Mouse (Mus musculus) right cerebral cortex, adult 18-20 months (tissue): Measurements from ENCODE around the gene Nucb2.

Experiments
- DNase-seq: peaks from one replicate; pipeline ENCODE4 v3.0.0; 2022; ENCODE audit warnings: mixed read lengths

Gene Nucb2

GRCm38 (mm10) chr7:116503879-116504817 lies at the start of gene Nucb2:
Gene Nucb2, plus strand, starts transcription at chr7:116504369.
- DNase-seq: peak; percentile 99

DNA sequence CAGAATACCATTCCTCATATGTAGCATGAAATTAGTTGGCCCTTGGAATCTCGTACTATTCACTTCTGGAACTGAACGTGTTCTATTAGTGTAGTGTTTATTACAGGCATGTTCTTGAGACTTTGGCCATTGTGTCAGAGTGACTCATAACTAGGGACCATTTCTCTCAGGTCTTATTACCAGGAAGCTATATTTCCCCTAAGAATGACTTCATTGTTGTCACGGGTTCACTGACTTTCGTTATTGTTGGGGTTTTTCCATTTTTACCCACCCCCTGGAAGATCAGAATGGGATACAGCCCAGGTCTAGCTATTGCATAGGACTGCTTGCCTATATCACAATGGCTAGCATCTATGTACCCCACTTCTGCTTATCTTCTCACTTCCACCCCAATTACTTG lies 47.2 kb upstream of the Nucb2 start:
- DNase-seq: no peak

- no peak for DNase-seq
Measured at GRCm38 (mm10) chr7:116457391-116457790, 46.8 kb upstream of the Nucb2 start.

- peak; percentile 9 for DNase-seq
Measured at GRCm38 (mm10) chr7:116458985-116459441, 45.2 kb upstream of the Nucb2 start.

DNA sequence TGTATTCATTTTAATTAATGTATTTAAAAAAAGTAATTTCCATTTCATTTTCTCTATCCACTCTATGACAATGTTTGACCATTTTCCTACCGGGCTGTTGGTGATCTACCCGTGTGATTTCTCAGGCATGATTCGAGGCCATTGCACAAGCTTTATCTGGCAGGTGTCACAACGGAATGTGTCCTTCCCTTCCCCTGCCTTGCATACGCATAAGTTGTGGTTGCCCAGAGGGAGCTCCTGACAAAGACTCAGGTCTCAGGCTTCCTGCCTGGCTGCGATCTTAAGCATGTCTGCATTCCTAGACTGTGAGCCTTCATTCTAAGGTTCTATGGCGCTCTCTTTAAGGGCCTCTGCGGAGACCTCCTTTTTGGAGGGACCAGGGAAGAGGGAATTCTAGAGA lies 42.1 kb upstream of the Nucb2 start:
- DNase-seq: no peak

- DNase-seq: no peak
Measured at GRCm38 (mm10) chr7:116475836-116476235, 28.3 kb upstream of the Nucb2 start.

GRCm38 (mm10) chr7:116476264-116476663 lies 27.9 kb upstream of the Nucb2 start:
- no peak for DNase-seq

DNA sequence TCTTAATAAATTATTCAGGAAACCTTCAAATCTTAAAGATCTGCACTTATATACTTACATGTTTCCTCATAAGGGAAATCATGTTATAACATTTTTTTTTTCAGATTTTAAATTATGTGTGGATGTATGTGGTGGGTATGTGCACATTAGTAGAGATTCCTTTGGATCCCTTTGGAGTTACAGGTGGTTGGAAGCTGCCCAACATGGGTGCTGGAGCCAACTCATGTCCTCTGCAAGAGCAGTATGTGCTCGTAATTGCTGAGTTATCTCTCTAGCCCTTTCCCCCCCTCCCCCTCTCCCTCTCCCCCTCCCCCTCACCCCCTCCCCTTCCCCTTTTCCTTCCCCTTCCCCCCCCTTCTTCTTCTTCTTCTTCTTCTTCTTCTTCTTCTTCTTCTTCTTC lies 21.1 kb upstream of the Nucb2 start:
- DNase-seq: no peak

- DNase-seq: no peak
Measured at GRCm38 (mm10) chr7:116483782-116484181, 20.4 kb upstream of the Nucb2 start.

DNA sequence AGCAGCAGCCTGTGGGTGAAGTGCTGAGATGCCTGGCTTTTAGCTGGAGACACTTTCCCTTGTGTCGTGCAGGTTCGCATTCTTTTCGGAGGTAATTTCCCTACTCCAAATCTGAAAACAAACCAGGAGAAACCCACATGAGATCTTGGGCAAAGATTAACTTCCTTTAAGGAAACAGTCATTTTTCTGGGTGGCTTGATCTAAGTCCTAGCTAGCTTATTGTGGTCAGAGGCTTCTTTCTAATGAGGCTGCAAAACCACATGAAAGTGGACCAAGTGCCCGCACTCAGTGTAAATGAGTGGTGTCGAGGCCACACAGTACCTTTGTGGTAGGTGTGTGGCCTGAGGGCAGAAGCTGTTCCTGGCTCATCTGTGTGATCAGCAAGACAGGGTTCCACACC lies 20.0 kb upstream of the Nucb2 start:
- DNase-seq: no peak

DNA sequence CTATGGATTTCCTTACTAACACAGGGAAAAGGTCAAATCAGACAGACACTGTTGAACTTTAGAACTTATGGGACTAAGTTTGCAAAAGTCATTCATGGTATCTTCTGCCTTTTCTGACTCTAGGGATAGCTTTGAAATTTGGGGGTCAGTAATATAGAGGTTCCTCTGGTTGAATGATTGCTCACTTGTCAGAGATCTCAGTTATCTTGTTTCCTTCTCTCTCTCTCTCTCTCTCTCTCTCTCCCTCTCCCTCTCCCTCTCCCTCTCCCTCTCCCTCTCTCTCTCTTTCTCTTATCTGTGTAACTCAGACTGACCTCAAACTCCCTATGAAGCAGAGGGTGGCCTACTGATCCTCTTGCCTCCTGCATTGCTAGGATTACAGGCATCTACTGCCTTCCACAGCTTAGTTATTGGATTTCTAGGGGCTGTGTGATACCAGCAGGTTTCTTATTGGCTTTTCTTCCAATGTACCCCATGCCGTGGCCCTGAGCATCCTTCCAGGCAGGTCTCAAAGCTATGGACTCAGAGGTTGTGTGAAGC lies 19.0 kb upstream of the Nucb2 start:
- DNase-seq: no peak

- no peak for DNase-seq
Measured at GRCm38 (mm10) chr7:116491113-116491512, 13.1 kb upstream of the Nucb2 start.

- no peak for DNase-seq
Measured at GRCm38 (mm10) chr7:116493267-116494003, 10.7 kb upstream of the Nucb2 start.

- no peak for DNase-seq
Measured at GRCm38 (mm10) chr7:116494618-116495017, 9.6 kb upstream of the Nucb2 start.

DNA sequence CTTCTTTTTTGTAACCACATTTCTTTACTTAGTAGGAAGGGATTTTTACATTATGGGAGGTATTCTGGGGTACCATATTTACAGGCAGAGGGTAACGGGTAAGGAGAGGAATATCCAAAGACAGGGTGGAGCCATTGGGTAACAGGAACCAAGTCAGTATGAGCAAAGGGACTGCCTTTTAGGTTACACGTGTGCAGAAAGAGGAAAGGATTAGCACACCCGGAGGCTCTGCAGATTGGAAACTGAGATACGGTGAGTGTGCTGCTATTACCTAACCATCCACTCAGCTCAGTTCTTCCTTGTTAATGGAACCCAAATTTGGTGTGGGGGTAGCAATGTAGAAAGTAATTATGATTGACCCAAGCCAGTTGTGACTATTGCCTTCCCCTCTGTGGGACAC lies 7.4 kb upstream of the Nucb2 start:
- DNase-seq: no peak

GRCm38 (mm10) chr7:116504818-116505170 lies 625 bp downstream of the Nucb2 start:
- DNase-seq: no peak

DNA sequence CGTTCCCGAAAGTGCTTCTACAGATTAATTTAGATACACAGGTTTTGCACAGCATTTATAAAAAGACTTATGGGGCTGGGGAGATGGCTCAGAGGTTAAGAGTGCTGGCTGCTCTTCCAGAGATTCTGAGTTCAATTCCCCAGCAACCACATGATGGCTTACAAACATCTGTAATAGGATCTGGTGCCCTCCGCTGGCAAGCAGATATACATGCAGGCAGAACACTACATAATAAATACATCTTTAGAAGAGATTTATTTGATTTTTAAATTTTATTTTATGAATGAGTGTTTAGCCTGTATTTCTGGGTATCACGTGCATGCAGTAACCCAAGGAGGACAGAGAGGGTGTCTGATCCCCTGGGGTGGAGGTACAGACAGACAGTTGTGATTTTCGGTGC lies 9.9 kb downstream of the Nucb2 start:
- DNase-seq: no peak

DNA sequence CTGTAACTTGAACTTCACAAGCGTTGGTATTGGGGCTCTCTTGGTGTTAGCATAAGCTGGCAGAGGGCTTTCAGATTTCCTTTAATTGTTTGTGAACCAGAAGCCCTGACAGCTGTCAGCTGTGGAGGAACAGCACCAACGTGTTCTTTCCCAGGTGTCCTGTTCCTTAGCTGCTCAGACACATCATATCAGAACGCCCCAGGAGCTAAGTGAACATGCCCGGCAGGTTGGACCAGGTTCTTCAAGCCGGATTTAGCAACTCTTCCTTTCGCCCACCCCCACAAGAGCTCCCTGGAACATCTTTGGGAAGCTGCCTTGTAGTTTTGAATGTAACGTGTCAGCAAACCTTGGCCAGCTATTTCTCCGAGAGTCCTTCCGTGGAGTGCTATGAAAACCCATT lies 10.4 kb downstream of the Nucb2 start:
- DNase-seq: no peak

GRCm38 (mm10) chr7:116515059-116515458 lies 10.9 kb downstream of the Nucb2 start:
- no peak for DNase-seq

DNA sequence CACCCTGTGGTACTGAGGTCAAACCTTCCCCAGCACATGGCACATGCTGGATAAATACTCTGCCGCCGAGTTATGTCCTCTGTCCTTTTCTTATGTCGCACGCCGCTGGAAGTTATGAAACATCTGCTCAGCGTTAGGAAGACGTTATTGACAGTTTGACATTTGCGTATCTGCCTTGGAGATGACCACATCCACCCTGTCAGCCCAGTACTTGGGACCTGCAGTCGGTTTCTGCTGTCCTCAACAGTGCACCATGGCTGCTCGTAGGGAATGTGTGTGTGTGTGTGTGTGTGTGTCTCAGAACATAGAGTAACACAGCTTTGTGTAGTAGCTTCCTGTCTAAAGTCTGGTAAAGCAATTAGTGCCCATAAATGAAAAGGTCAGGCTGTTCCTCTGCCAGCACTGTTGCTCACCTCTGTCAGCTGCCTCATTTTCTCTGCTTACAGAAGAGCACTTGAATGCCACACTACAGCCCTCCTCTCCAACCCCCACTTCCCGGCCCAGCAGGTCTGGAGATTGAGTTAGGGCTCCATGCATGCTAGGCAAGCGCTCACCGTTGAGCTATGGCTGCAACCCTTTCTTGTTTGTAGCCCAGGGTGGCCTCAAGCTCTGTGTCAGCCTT lies 11.5 kb downstream of the Nucb2 start:
- DNase-seq: no peak

- no peak for DNase-seq
Measured at GRCm38 (mm10) chr7:116517240-116517639, 13.1 kb downstream of the Nucb2 start.

- no peak for DNase-seq
Measured at GRCm38 (mm10) chr7:116518155-116518554, 14.0 kb downstream of the Nucb2 start.

DNA sequence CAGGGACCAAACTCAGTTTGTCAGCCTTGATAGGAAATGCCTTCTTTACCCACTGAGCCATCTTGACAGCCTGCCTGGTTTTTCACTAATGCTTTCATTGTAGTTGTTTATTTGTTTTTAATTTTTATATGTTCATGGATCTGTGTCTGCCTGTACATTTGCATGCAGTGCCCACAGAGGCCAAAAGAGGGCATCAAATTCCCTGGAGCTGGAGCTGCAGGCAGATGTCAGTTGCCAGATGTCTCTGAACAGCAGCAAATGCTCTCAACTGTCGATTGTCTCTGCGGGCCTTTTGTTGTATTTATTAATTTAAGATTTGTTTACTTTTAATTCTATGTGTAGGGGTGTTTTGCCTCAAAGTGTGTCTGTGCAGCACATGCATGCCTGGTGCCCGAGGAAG lies 15.6 kb downstream of the Nucb2 start:
- no peak for DNase-seq
